Mouse (Mus musculus) E14TG2a.4 (cell line): Measurements from ENCODE around the gene Mrm1.

Source experiments
- CTCF ChIP-seq: conservative IDR thresholded peaks from 2 replicates; pipeline ENCODE4 v1.5.1; 2014; ENCODE audit warnings: low read length
- POU5F1 ChIP-seq: IDR thresholded peaks from 2 replicates; pipeline ENCODE4 v1.6.1; 2014; ENCODE audit warnings: low read length, borderline replicate concordance

GRCm38 (mm10) chr11:84797627-84798353, 21.5 kb downstream of the Mrm1 start:
- TF ChIP-seq CTCF = peak; percentile 91
- TF ChIP-seq POU5F1 = no peak
